Mouse (Mus musculus) stomach, postnatal 0 days (tissue): Measurements from ENCODE around the gene Pars2.
A peak's percentile ranks its signal among the peaks of the same experiment; 100 is the strongest.

ENCODE experiments used
- CTCF ChIP-seq: IDR thresholded peaks from 2 replicates; pipeline ENCODE4 v1.5.1; 2016; ENCODE audit warnings: antibody characterized with exemption, low read depth, mild to moderate bottlenecking, moderate library complexity
- EP300 ChIP-seq: optimal IDR thresholded peaks from 2 replicates; pipeline ENCODE3; 2016; ENCODE audit warnings: antibody characterized with exemption

GRCm38 (mm10) chr4:106622030-106622493 is 28.8 kb upstream of the Pars2 start, which contains the start of gene Ttc22:
- TF ChIP-seq EP300 (peak; percentile 56), CTCF (no peak)
